Mouse (Mus musculus): ENCODE data around the gene Lcn9. TPM values are rescaled to one million over a fixed set of nuclear protein-coding genes. Genes with fewer than 3 reads are reported as not detected.

The Lcn9 gene
- not detected in 2 replicates for polyA plus RNA-seq (2012)

DNA sequence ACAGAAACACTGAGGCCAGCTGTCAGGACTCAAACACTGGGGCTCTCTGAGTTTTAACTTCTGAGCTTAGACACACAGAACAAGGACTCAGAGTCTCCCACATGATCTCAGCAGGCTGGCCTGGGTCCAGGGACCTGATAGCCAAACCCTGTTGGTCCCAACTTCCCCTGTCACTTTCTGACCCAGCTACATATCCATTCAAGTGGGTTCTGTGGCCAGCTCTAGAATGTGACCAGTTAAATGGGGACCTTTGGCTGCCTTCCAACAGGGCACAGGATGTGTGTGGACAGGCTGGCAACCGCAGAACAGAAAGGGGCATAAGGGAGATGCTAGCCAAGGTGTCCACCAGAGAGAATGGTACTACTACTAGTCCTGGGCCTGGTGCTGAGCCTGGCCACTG, at the start of gene Lcn9:
TSS of gene Lcn9 (plus strand) at position 348 of the 400 bp plus-strand sequence.
- H3K36me3 ChIP-seq (ENCODE audit: control insufficient read depth) = no peaks in the 10 kb centered on the region
- H3K4me1 ChIP-seq (ENCODE audit: control insufficient read depth) = no peaks in the 10 kb centered on the region
- H3K27me3 ChIP-seq (ENCODE audit: control insufficient read depth) = no peaks in the 10 kb centered on the region
- no peaks in the 10 kb centered on the region for H3K9me3 ChIP-seq (ENCODE audit: control insufficient read depth, low read length)
- H3K4me3 ChIP-seq (replicated peaks) = no peak within 1 kb of the TSS
- TF ChIP-seq GATA1 (IDR thresholded peaks at IDR 0.05; ENCODE audit: low read length) = no peak
- no peak for TF ChIP-seq TAL1 (IDR thresholded peaks at IDR 0.05; ENCODE audit: low read length)

DNA sequence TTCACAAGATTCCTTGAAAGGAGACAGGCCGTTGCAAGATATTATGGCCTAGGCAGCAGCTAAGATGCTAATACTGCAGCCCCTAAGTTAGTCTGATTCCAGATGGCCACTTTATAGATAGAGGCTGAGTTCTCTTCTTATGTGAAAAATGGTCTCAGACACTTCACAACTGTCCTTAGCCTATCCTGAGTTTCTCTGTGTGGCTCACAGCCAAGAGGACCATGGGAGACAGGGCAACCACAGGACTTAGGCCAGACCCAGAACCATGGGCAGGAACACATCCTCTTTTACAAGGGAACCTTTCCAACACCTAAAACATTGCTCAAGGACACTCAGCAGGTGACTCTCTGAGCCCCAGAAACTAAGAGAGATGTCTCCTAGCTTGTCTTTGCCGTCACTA, 49.4 kb upstream of the Lcn9 start:
- no peak for TF ChIP-seq GATA1 (IDR thresholded peaks at IDR 0.05; ENCODE audit: low read length)
- no peak for TF ChIP-seq TAL1 (IDR thresholded peaks at IDR 0.05; ENCODE audit: low read length)
- Histone ChIP-seq H3K9me3 (ENCODE audit: control insufficient read depth, low read length) (no peaks in the 10 kb centered on the region), H3K27me3 (ENCODE audit: control insufficient read depth) (no peaks in the 10 kb centered on the region), H3K36me3 (ENCODE audit: control insufficient read depth) (no peaks in the 10 kb centered on the region), H3K4me1 (ENCODE audit: control insufficient read depth) (no peaks in the 10 kb centered on the region), H3K4me3 (replicated peaks) (no peak overlapping the region)

DNA sequence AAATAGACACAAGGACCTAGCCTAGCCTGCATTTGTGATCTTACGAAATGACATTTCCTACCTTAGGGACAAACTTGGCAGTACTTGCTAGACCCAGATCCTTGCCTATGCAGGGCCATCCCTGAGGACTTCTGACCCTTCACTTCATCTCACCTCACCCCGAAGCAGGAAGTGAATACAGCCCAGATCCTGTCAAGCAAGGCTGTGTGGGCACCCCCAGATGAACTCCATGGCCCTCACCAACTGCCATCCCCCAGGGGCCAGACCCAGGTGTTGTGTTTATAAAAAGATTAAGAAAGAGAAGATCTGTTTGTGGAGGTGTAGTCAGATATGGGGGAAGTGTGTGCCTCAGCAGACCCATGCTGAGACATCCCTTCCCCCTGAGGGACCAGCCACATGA, 48.3 kb upstream of the Lcn9 start:
- Histone ChIP-seq H3K27me3 (ENCODE audit: control insufficient read depth) (no peaks in the 10 kb centered on the region), H3K9me3 (ENCODE audit: control insufficient read depth, low read length) (no peaks in the 10 kb centered on the region), H3K4me1 (ENCODE audit: control insufficient read depth) (no peaks in the 10 kb centered on the region), H3K36me3 (ENCODE audit: control insufficient read depth) (no peaks in the 10 kb centered on the region), H3K4me3 (replicated peaks) (no peak overlapping the region)
- TF ChIP-seq GATA1 (IDR thresholded peaks at IDR 0.05; ENCODE audit: low read length) (no peak), TAL1 (IDR thresholded peaks at IDR 0.05; ENCODE audit: low read length) (no peak)

DNA sequence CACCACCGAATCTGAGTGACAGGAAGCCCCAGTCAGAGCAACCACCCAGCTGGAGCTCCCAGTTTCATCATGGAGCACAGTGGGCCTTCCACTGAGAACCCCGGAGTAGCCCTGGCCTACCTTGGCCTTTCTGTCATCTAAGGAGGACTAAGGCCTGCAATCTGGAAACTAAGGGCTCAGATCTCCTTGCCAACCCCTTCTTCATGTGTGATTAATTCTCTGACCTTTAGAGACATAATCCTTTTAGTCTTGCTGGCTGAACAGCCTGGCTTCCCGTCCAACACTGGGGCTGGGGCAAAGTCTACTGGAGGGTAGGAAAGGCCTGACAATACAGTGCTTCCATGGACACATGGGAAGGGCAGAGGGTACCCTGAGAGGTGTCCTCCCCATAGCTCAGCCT, 47.0 kb upstream of the Lcn9 start:
- Histone ChIP-seq H3K27me3 (ENCODE audit: control insufficient read depth) (no peaks in the 10 kb centered on the region), H3K4me3 (replicated peaks) (no peak overlapping the region), H3K9me3 (ENCODE audit: control insufficient read depth, low read length) (no peaks in the 10 kb centered on the region), H3K36me3 (ENCODE audit: control insufficient read depth) (no peaks in the 10 kb centered on the region), H3K4me1 (ENCODE audit: control insufficient read depth) (no peaks in the 10 kb centered on the region)
- no peak for TF ChIP-seq TAL1 (IDR thresholded peaks at IDR 0.05; ENCODE audit: low read length)
- no peak for TF ChIP-seq GATA1 (IDR thresholded peaks at IDR 0.05; ENCODE audit: low read length)

DNA sequence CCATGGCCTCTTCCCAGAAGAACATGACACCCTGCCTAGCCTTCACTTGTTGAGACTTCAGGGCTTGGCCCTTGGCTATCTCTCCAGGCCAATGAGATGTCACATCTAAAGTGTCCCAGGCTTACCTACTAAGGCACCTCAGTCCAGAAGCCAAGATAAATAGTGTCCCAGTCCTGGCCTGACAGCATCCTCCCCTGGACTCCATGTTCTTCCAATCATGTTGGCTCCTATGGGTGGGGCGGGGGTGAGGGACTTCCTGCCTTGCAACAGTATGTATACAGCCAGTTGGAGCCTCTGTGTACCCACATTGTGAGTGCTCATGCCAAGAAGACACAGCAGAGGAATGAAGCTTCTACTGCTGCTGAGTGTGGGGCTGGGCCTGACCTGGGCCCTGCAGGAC, 46.2 kb upstream of the Lcn9 start, which contains the start of gene Lcn11:
TSS of gene Lcn11 (plus strand) at position 301 of the 400 bp plus-strand sequence.
- Histone ChIP-seq H3K4me3 (replicated peaks) (no peak within 1 kb of the TSS), H3K9me3 (ENCODE audit: control insufficient read depth, low read length) (no peaks in the 10 kb centered on the region), H3K27me3 (ENCODE audit: control insufficient read depth) (no peaks in the 10 kb centered on the region), H3K36me3 (ENCODE audit: control insufficient read depth) (no peaks in the 10 kb centered on the region), H3K4me1 (ENCODE audit: control insufficient read depth) (no peaks in the 10 kb centered on the region)
- no peak for TF ChIP-seq TAL1 (IDR thresholded peaks at IDR 0.05; ENCODE audit: low read length)
- no peak for TF ChIP-seq GATA1 (IDR thresholded peaks at IDR 0.05; ENCODE audit: low read length)

DNA sequence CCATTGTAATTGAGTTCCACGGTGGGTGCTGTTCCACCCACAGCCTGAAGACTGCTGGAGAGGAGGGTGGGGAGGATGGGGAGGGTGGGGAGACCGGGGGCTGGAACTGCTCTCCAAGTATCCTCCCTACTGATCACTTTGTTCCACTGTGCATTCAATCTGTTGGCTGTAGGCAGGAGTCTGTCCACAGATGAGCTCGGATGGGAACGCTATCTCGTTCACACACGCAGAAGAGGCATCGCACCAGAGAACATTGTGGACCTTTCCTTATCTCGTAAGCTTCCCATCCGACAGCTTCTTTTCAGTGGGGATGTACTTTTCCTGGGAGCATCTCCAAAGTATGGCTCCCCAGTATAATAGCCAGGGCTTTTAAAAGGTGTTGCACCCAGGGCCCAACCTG, 43.9 kb upstream of the Lcn9 start:
- no peak for TF ChIP-seq GATA1 (IDR thresholded peaks at IDR 0.05; ENCODE audit: low read length)
- TF ChIP-seq TAL1 (IDR thresholded peaks at IDR 0.05; ENCODE audit: low read length) = no peak

DNA sequence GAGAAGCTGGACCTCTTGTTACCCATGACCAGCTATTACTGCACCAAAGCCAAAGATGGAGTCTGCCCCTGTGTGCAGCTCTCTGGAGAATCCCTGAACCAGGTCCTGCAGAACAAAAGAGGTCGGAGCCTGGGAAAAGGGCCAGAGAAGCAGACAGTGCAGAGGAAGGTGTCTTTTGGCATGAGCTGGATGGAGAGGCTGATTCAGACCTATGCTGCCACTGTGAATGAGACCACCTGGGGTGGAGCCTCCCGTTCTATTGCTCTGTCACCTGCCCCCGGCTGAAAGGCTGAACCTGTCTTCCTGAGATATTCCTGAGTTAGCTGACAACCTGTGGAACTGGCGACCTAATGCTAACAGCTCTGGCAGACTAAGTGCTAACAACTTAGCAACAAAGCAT, 42.0 kb upstream of the Lcn9 start:
- TF ChIP-seq GATA1 (IDR thresholded peaks at IDR 0.05; ENCODE audit: low read length) (no peak), TAL1 (IDR thresholded peaks at IDR 0.05; ENCODE audit: low read length) (no peak)
- peaks cover 4% of the 10 kb centered on the region for H3K4me1 ChIP-seq (ENCODE audit: control insufficient read depth)
- H3K9me3 ChIP-seq (ENCODE audit: control insufficient read depth, low read length) = no peaks in the 10 kb centered on the region
- H3K4me3 ChIP-seq (replicated peaks) = no peak overlapping the region
- H3K27me3 ChIP-seq (ENCODE audit: control insufficient read depth) = no peaks in the 10 kb centered on the region; the same call in 1 of the 2 replicates
- H3K36me3 ChIP-seq (ENCODE audit: control insufficient read depth) = no peaks in the 10 kb centered on the region

More for the DNA sequence above, 43.9 kb upstream of the Lcn9 start:
- Histone ChIP-seq H3K27me3 (ENCODE audit: control insufficient read depth) (no peaks in the 10 kb centered on the region), H3K4me3 (replicated peaks) (no peak overlapping the region), H3K4me1 (ENCODE audit: control insufficient read depth) (no peaks in the 10 kb centered on the region), H3K9me3 (ENCODE audit: control insufficient read depth, low read length) (no peaks in the 10 kb centered on the region), H3K36me3 (ENCODE audit: control insufficient read depth) (no peaks in the 10 kb centered on the region)

DNA sequence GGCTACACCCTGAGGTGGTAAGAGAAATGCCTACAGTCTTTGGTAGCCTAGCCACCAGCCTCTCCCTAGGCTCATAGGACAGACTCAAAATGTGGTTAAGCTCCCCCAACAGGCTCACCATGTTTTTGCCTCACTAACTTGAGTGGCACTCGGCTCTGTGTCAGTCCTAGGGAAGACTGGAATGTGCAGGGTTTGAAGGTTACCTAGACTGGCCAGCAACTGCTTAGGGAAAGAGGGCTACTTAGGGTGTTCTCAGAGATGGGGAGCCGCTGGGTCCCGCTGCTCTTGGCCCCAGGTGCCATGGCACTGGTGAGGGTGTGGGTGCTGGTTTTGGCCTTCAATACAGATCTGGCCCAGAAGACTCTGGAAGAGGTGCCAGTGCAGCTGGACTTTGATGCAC, 41.0 kb upstream of the Lcn9 start, which contains the start of gene Gm13539:
TSS of gene Gm13539 (plus strand) at position 301 of the 400 bp plus-strand sequence.
- no peaks in the 10 kb centered on the region for H3K36me3 ChIP-seq (ENCODE audit: control insufficient read depth)
- H3K4me1 ChIP-seq (ENCODE audit: control insufficient read depth) = peaks cover 11% of the 10 kb centered on the region
- H3K4me3 ChIP-seq (replicated peaks) = no peak within 1 kb of the TSS
- no peaks in the 10 kb centered on the region; the same call in 1 of the 2 replicates for H3K27me3 ChIP-seq (ENCODE audit: control insufficient read depth)
- no peak for TF ChIP-seq GATA1 (IDR thresholded peaks at IDR 0.05; ENCODE audit: low read length)
- no peak for TF ChIP-seq TAL1 (IDR thresholded peaks at IDR 0.05; ENCODE audit: low read length)
- no peaks in the 10 kb centered on the region for H3K9me3 ChIP-seq (ENCODE audit: control insufficient read depth, low read length)

DNA sequence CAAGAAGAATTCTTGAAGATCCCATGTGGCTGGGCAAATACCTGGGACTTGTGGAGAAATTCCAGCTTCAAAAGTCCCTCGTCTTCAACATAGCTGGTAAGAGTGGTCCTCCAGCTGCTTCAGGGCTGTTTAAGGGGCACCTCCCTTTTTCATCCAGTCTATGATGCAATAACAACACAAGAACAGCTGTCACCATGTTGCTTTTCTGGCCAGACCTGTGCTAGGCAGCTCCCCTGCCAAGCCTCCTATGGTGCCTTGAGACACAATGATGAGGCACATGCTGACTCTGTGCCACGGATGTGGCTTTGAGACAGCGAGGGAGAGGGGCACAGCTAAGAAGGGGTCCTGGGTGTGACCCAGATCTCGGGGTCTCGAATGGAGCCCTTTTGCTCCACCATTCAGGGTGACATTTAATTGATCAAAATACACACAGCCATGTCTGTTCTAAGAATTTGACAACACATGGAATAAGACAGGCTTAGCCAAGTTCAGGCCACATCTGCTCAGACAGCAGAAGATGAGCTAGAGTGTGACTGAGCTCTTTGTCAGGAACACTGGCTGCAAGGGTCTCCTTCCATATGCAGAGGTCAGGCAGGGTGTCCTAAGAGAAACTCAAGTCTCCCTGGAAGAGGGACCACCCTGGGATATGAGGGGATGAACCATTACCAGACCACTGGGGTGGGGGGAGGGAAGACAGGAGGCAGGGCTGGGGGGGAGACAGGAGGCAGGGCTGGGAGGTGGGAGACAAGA, 37.2 kb upstream of the Lcn9 start:
- H3K36me3 ChIP-seq (ENCODE audit: control insufficient read depth) = no peaks in the 10 kb centered on the region
- H3K27me3 ChIP-seq (ENCODE audit: control insufficient read depth) = no peaks in the 10 kb centered on the region; the same call in 1 of the 2 replicates
- peaks cover 41% of the 10 kb centered on the region for H3K4me1 ChIP-seq (ENCODE audit: control insufficient read depth)
- TF ChIP-seq GATA1 (IDR thresholded peaks at IDR 0.05; ENCODE audit: low read length) (no peak), TAL1 (IDR thresholded peaks at IDR 0.05; ENCODE audit: low read length) (no peak)
- H3K4me3 ChIP-seq (replicated peaks) = no peak overlapping the region
- H3K9me3 ChIP-seq (ENCODE audit: control insufficient read depth, low read length) = no peaks in the 10 kb centered on the region

All from erythroblast, embryonic 14.5 days (primary cell).